Mouse (Mus musculus) lung, embryonic 15.5 days (tissue): ENCODE data around the gene Oas1d. TPM values are rescaled to one million over a fixed set of nuclear protein-coding genes. Genes with fewer than 3 reads are reported as not detected.
"Not testable (repeated sequence)": the region's sequence is repeated elsewhere in the genome, so short reads cannot be mapped to it uniquely, and the experiment has no call there.

Experiments used
- ATAC-seq: fragments of 200-750 bp; cut with Nextera tagmentation; 2 replicates; pipeline ENCODE4 v1.8.0; 2017; ENCODE audit warnings: moderate number of reproducible peaks, borderline replicate concordance; ENCODE audit not compliant: low FRiP score, low TSS enrichment; ENCODE audit errors: extremely low read depth
- H3K27ac ChIP-seq: fragments of 300-500 bp; sonication (generic); 2 replicates; pipeline ENCODE4 v1.5.1; 2015; ENCODE audit warnings: moderate library complexity, mild to moderate bottlenecking, inconsistent platforms
- H3K27me3 ChIP-seq: fragments of 300-500 bp; sonication (generic); 2 replicates; pipeline ENCODE4 v1.6.1; 2015; ENCODE audit warnings: inconsistent platforms
- H3K36me3 ChIP-seq: fragments of 300-500 bp; sonication (generic); 2 replicates; pipeline ENCODE4 v1.6.1; 2015; ENCODE audit warnings: inconsistent platforms
- H3K4me1 ChIP-seq: fragments of 300-500 bp; sonication (generic); 2 replicates; pipeline ENCODE4 v1.6.1; 2015; ENCODE audit warnings: inconsistent platforms
- H3K4me2 ChIP-seq: fragments of 300-500 bp; sonication (generic); 2 replicates; pipeline ENCODE4 v1.6.1; 2015; ENCODE audit warnings: inconsistent platforms, mild to moderate bottlenecking, moderate library complexity
- H3K4me3 ChIP-seq: fragments of 300-500 bp; sonication (generic); 2 replicates; pipeline ENCODE4 v1.5.1; 2015; ENCODE audit warnings: mild to moderate bottlenecking, inconsistent platforms
- H3K9ac ChIP-seq: fragments of 300-500 bp; sonication (generic); 2 replicates; pipeline ENCODE4 v1.6.1; 2015; ENCODE audit warnings: inconsistent platforms
- H3K9me3 ChIP-seq: fragments of 300-500 bp; sonication (generic); 2 replicates; pipeline ENCODE4 v1.6.1; 2016; ENCODE audit warnings: inconsistent platforms
- WGBS: fragments of 180-500 bp; shearing (Covaris S2); methylation state at CpG from one replicate; pipeline ENCODE4 v1.1.7; 2015; 5-methylcytosine and 5-hydroxymethylcytosine counted together
- polyA plus RNA-seq: library from polyadenylated mRNA; unstranded; fragments of >200 nt; fragmentation: Nextera tagmentation; extraction: Ambion mirVana; gene quantifications from 2 replicates; pipeline ENCODE4 v1.2.1, GENCODE M21; 2015

The Oas1d gene
- polyA plus RNA-seq = not detected in 2 replicates

- H3K9me3 ChIP-seq, H3K27me3 ChIP-seq, ATAC-seq, H3K36me3 ChIP-seq, H3K4me2 ChIP-seq, H3K27ac ChIP-seq, H3K4me1 ChIP-seq, H3K4me3 ChIP-seq, H3K9ac ChIP-seq: not testable (repeated sequence)
- 34% methylated on average over 8 of the region's 8 CpGs for WGBS
Observed at GRCm38 (mm10) chr5:120914204-120914603, at the start of gene Oas1d. Gene Oas1d, plus strand, starts transcription at chr5:120914536.

- Histone ChIP-seq H3K4me3 (no peak overlapping the region), H3K9ac (no peak overlapping the region), H3K27ac (no peak overlapping the region), H3K4me1 (no peaks in the 10 kb centered on the region), H3K27me3 (no peaks in the 10 kb centered on the region), H3K9me3 (no peaks in the 10 kb centered on the region), H3K4me2 (no peak overlapping the region), H3K36me3 (no peaks in the 10 kb centered on the region)
- 60% methylated on average over 3 of the region's 3 CpGs for WGBS
- ATAC-seq = no peak
Observed at GRCm38 (mm10) chr5:120865336-120865860, 48.9 kb upstream of the Oas1d start.

- H3K4me3 ChIP-seq = no peak overlapping the region
- no peak overlapping the region for H3K9ac ChIP-seq
- H3K4me1 ChIP-seq = no peaks in the 10 kb centered on the region
- ATAC-seq = no peak
- H3K9me3 ChIP-seq = no peaks in the 10 kb centered on the region
- 73% methylated on average over 7 of the region's 7 CpGs for WGBS
- H3K27ac ChIP-seq = no peak overlapping the region
- H3K36me3 ChIP-seq = no peaks in the 10 kb centered on the region
- H3K27me3 ChIP-seq = no peaks in the 10 kb centered on the region
- no peak overlapping the region for H3K4me2 ChIP-seq
Observed at GRCm38 (mm10) chr5:120869436-120870015, 44.8 kb upstream of the Oas1d start.

GRCm38 (mm10) chr5:120870081-120870480, 44.3 kb upstream of the Oas1d start:
- Histone ChIP-seq H3K4me3 (no peak overlapping the region), H3K4me1 (no peaks in the 10 kb centered on the region), H3K9ac (no peak overlapping the region), H3K27me3 (no peaks in the 10 kb centered on the region), H3K36me3 (no peaks in the 10 kb centered on the region), H3K4me2 (no peak overlapping the region), H3K27ac (no peak overlapping the region), H3K9me3 (no peaks in the 10 kb centered on the region)
- no peak for ATAC-seq
- 51% methylated on average over 3 of the region's 3 CpGs for WGBS

- no peak overlapping the region for H3K27ac ChIP-seq
- no peak overlapping the region for H3K9ac ChIP-seq
- H3K4me1 ChIP-seq = no peaks in the 10 kb centered on the region
- no peaks in the 10 kb centered on the region for H3K36me3 ChIP-seq
- no peak for ATAC-seq
- H3K4me2 ChIP-seq = no peak overlapping the region
- WGBS = 61% methylated on average over 7 of the region's 7 CpGs
- no peaks in the 10 kb centered on the region for H3K27me3 ChIP-seq
- no peak overlapping the region for H3K4me3 ChIP-seq
- H3K9me3 ChIP-seq = no peaks in the 10 kb centered on the region
Observed at GRCm38 (mm10) chr5:120870782-120871181, 43.6 kb upstream of the Oas1d start.

- H3K36me3 ChIP-seq = no peaks in the 10 kb centered on the region
- no peak overlapping the region for H3K9ac ChIP-seq
- no peak for ATAC-seq
- H3K4me2 ChIP-seq = no peak overlapping the region
- H3K27me3 ChIP-seq = no peaks in the 10 kb centered on the region
- no peaks in the 10 kb centered on the region for H3K9me3 ChIP-seq
- no peak overlapping the region for H3K4me3 ChIP-seq
- H3K4me1 ChIP-seq = no peaks in the 10 kb centered on the region
- WGBS = 43% methylated on average over 2 of the region's 2 CpGs
- H3K27ac ChIP-seq = no peak overlapping the region
Observed at GRCm38 (mm10) chr5:120871469-120871868, 42.9 kb upstream of the Oas1d start.

- H3K9me3 ChIP-seq, H3K36me3 ChIP-seq, H3K4me2 ChIP-seq, ATAC-seq, H3K9ac ChIP-seq, H3K4me1 ChIP-seq, H3K4me3 ChIP-seq, H3K27me3 ChIP-seq, H3K27ac ChIP-seq: not testable (repeated sequence)
- 50% methylated on average over 2 of the region's 3 CpGs for WGBS
Observed at GRCm38 (mm10) chr5:120876839-120877238, 37.5 kb upstream of the Oas1d start.

GRCm38 (mm10) chr5:120877407-120877806, 36.9 kb upstream of the Oas1d start:
- H3K36me3 ChIP-seq, H3K27me3 ChIP-seq, H3K4me2 ChIP-seq, H3K27ac ChIP-seq, H3K4me3 ChIP-seq, ATAC-seq, H3K9ac ChIP-seq, H3K9me3 ChIP-seq, H3K4me1 ChIP-seq: not testable (repeated sequence)
- WGBS = 73% methylated on average over 2 of the region's 2 CpGs

- not testable (repeated sequence) for ATAC-seq
Observed at GRCm38 (mm10) chr5:120878803-120879202, 35.5 kb upstream of the Oas1d start.

GRCm38 (mm10) chr5:120881681-120882080, 32.7 kb upstream of the Oas1d start:
- not testable (repeated sequence) for H3K4me3 ChIP-seq, H3K9ac ChIP-seq, H3K27ac ChIP-seq, H3K27me3 ChIP-seq, ATAC-seq, H3K36me3 ChIP-seq, H3K4me2 ChIP-seq, H3K9me3 ChIP-seq, H3K4me1 ChIP-seq
- 87% methylated on average over 6 of the region's 6 CpGs for WGBS

More at GRCm38 (mm10) chr5:120878803-120879202, 35.5 kb upstream of the Oas1d start:
- H3K9me3 ChIP-seq, H3K4me1 ChIP-seq, H3K4me2 ChIP-seq, H3K9ac ChIP-seq, H3K36me3 ChIP-seq, H3K4me3 ChIP-seq, H3K27me3 ChIP-seq, H3K27ac ChIP-seq: not testable (repeated sequence)
- 44% methylated on average over 2 of the region's 2 CpGs for WGBS

GRCm38 (mm10) chr5:120887413-120887812, 26.9 kb upstream of the Oas1d start, which contains the start of gene Oas1g:
Gene Oas1g, minus strand, starts transcription at chr5:120887613.
- H3K27me3 ChIP-seq, H3K27ac ChIP-seq, H3K4me2 ChIP-seq, H3K9me3 ChIP-seq, H3K4me3 ChIP-seq, H3K9ac ChIP-seq, H3K36me3 ChIP-seq, ATAC-seq, H3K4me1 ChIP-seq: not testable (repeated sequence)
- WGBS = 11% methylated on average over 6 of the region's 9 CpGs

- Histone ChIP-seq H3K27me3 (no peaks in the 10 kb centered on the region), H3K36me3 (no peaks in the 10 kb centered on the region), H3K27ac (no peak overlapping the region), H3K4me2 (no peak overlapping the region), H3K4me1 (no peaks in the 10 kb centered on the region), H3K9me3 (no peaks in the 10 kb centered on the region), H3K9ac (no peak overlapping the region), H3K4me3 (no peak overlapping the region)
- no peak for ATAC-seq
- 46% methylated on average over 6 of the region's 6 CpGs for WGBS
Observed at GRCm38 (mm10) chr5:120887831-120888230, 26.5 kb upstream of the Oas1d start.
